ENCODE assay signal across 8 mouse cellular contexts in the genomic region with DNA sequence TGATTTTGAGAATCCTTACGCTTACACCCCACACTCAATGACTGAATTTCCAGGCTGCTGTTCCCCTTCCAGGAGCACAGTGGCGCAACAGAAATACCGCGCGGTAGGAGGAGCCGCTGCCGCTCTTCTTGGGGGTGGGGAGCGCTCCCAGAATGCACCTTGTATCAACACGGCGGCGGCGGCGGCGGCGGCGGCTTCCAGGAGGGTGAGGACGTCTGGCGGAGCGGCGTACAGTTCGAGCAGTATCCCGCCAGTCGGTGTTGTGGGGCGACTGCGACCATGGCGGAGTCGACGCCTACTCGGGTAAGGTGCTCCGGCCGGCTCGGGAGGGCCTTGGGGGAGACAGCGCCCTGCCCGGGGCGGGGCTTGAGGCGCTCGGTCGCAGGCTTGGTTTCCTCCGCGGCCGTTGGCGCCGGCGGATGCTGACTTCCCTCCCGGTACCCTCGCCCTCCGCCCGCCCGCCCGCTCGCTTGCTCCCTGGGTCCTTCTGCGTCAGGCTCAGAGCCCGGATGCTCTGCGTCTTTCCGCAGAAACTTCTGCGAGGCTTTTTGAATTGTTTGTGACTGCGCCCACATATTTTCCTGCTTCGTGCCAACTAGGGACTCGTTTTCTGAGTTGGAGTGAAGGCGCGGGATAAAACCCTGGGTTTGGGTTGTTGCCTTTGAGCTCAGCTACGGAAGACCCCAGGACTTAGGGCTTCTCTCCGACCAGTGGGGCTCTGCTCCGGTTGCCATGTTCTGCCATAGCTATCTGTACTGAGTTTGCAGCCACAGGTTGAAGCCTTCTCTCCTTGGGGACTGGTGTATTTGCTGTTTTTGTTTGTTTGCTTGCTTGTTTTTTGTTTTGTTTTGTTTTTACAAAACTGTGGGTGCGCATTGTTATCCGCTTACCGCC. TPM values are rescaled to one million over a fixed set of nuclear protein-coding genes. Genes with fewer than 3 reads are reported as not detected.
DNase-seq lines count a peak whose midpoint lies in the region; ATAC-seq lines count a peak whose summit lies in the region.

TSS of gene Zfp212 (plus strand) at position 30 of the 894 bp plus-strand sequence.

- no peaks in the 10 kb centered on the region for H3K36me3 ChIP-seq in intestine, embryonic 15.5 days

- H3K9me3 ChIP-seq in intestine, embryonic 15.5 days, result no peaks in the 10 kb centered on the region

- peak within 1 kb of the TSS; percentile 99 for H3K27ac ChIP-seq in intestine, embryonic 15.5 days

- WGBS in intestine, embryonic 15.5 days, result under 1% methylated on average over 67 of the region's 67 CpGs

- no peaks in the 10 kb centered on the region for H3K27me3 ChIP-seq in intestine, embryonic 15.5 days (replicated peaks)

- DNase-seq in adrenal gland, adult 8-10 months, result peak; percentile 80
- peak; percentile 71 for DNase-seq in embryo, embryonic 11.5 days (ENCODE audit: low read depth, low spot score)
- peak; percentile 79 for DNase-seq in gastrocnemius, postnatal 36 days
- peak; percentile 91 to 94 for DNase-seq in left cerebral cortex, postnatal 25 days (ENCODE audit: low spot score in 2 of 2)
- peak; percentile 89 for DNase-seq in mesoderm, embryonic 11.5 days (ENCODE audit: low read depth, low spot score)
- peak; percentile 89 for DNase-seq in right cerebral cortex, postnatal 25 days
- DNase-seq in urinary bladder, postnatal 36 days (ENCODE audit: low spot score in 2 of 2), result peak; percentile 80 to 87

- H3K9ac ChIP-seq in intestine, embryonic 15.5 days, result peak within 1 kb of the TSS; percentile 69

- intact Hi-C loops in gastrocnemius, postnatal 36 days (cut with DNase I), result loop anchor here (5.0 kb wide), 1 partner anchor 127 kb away; the partner anchor contains the start of gene Zfp777
- intact Hi-C loops in left cerebral cortex, postnatal 25 days (cut with DNase I), result loop anchor here (1.0 kb wide), 1 partner anchor 43 kb away; the partner anchor contains the start of gene Zfp282

- peaks cover 5% of the 10 kb centered on the region; the same call in 1 of the 2 replicates for H3K4me1 ChIP-seq in intestine, embryonic 15.5 days (replicated peaks)

- peak within 1 kb of the TSS; percentile 82 for H3K4me3 ChIP-seq in intestine, embryonic 15.5 days (replicated peaks)

- ATAC-seq in intestine, embryonic 15.5 days, result peak; percentile 95

- peak within 1 kb of the TSS; percentile 69 for H3K4me2 ChIP-seq in intestine, embryonic 15.5 days (replicated peaks)

RNA-seq across cellular contexts. Expression of gene Zfp212, which starts in this region (rescaled TPM):
- total RNA-seq in adrenal gland, adult 8-10 months (2022), result 10 to 100 TPM; 17.0 to 25.4 (median 19.0) TPM
- total RNA-seq in gastrocnemius, postnatal 36 days (2021), result 1 to 10 TPM; 7.8 to 8.5 TPM
- polyA plus RNA-seq in intestine, embryonic 15.5 days (2015; fragmentation: Nextera tagmentation; extraction: Ambion mirVana), result 11.8 and 12.4 TPM in 2 replicates
- 10 to 100 TPM; 15.0 to 17.4 TPM for total RNA-seq in left cerebral cortex, postnatal 25 days (2021)

Comparison
In these comparisons a context has a peak if more than half of its experiments do, and no peak if none do; other contexts are left out.
1. Peak in every context shown above with its lines: DNase-seq, ATAC-seq, H3K4me3 ChIP-seq and H3K27ac ChIP-seq.